Mouse (Mus musculus): ENCODE data around the gene Eftud2. TPM values are rescaled to one million over a fixed set of nuclear protein-coding genes. Genes with fewer than 3 reads are reported as not detected.

Eftud2 gene
- total and polyA plus RNA-seq, 3 experiments = 135 to 403 (median 216) TPM

- DNase-seq (ENCODE audit: extremely low read depth) = no peak
- Histone ChIP-seq H3K4me2 (ENCODE audit: insufficient read depth, low read depth, poor library complexity, severe bottlenecking) (peak overlapping the region; percentile 53), H3K79me2 (replicated peaks; ENCODE audit: control insufficient read depth, extremely low read depth, insufficient read depth, poor library complexity, severe bottlenecking) (no peaks in the 10 kb centered on the region), H3K36me3 (replicated peaks in 1 of 2; ENCODE audit: control insufficient read depth in 1 of 2, insufficient read depth in 1 of 2, low read length in 1 of 2) (no peaks in the 10 kb centered on the region), H3K9me3 (replicated peaks; ENCODE audit: low read length) (peaks cover 10% of the 10 kb centered on the region), H3K4me3 (replicated peaks in 1 of 3; ENCODE audit: low read depth in 2 of 3, low read length in 2 of 3, poor library complexity in 1 of 3) (no peak overlapping the region), H3K4me1 (ENCODE audit: control insufficient read depth in 1 of 2, insufficient read depth in 2 of 2) (no peaks in the 10 kb centered on the region), H3K9ac (ENCODE audit: insufficient read depth, low read depth) (no peak overlapping the region), H3K27me3 (replicated peaks) (peaks cover 55% of the 10 kb centered on the region), H3K27ac (ENCODE audit: insufficient read depth, low read depth) (no peak overlapping the region)
- in situ Hi-C loops (cut with MboI; ENCODE audit: low pct_ligation_motif_present, low pct_unique_long_range_greater_than_20kb, low sequenced_read_pairs) = no loop called here
- no peak for TF ChIP-seq ETS1 (conservative IDR thresholded peaks at IDR 0.05; ENCODE audit: low read depth, low read length)
- no peak for TF ChIP-seq HCFC1 (IDR thresholded peaks at IDR 0.05; ENCODE audit: low read depth, low read length)
- TF ChIP-seq POLR2AphosphoS2 (IDR thresholded peaks at IDR 0.05; ENCODE audit: low read depth, low read length) = no peak
- TF ChIP-seq MEF2A (IDR thresholded peaks at IDR 0.05; ENCODE audit: borderline replicate concordance, low read depth, low read length) = no peak
- dilution Hi-C loops (cut with MboI; ENCODE audit: extremely low pct_ligation_motif_present, extremely low pct_unique_long_range_greater_than_20kb, low sequenced_read_pairs) = no loop called here
Measured at GRCm38 (mm10) chr11:102818121-102819020, 62.4 kb downstream of the Eftud2 start.

- Histone ChIP-seq H3K36me3 (replicated peaks in 1 of 2; ENCODE audit: control insufficient read depth in 1 of 2, insufficient read depth in 1 of 2, low read length in 1 of 2) (no peaks in the 10 kb centered on the region), H3K9ac (ENCODE audit: insufficient read depth, low read depth) (no peak overlapping the region), H3K9me3 (replicated peaks; ENCODE audit: low read length) (peaks cover 10% of the 10 kb centered on the region), H3K79me2 (replicated peaks; ENCODE audit: control insufficient read depth, extremely low read depth, insufficient read depth, poor library complexity, severe bottlenecking) (no peaks in the 10 kb centered on the region), H3K4me3 (replicated peaks in 1 of 3; ENCODE audit: low read depth in 2 of 3, low read length in 2 of 3, poor library complexity in 1 of 3) (no peak overlapping the region), H3K27ac (ENCODE audit: insufficient read depth, low read depth) (no peak overlapping the region), H3K4me2 (ENCODE audit: insufficient read depth, low read depth, poor library complexity, severe bottlenecking) (no peak overlapping the region), H3K27me3 (replicated peaks) (peaks cover 38% of the 10 kb centered on the region), H3K4me1 (ENCODE audit: control insufficient read depth in 1 of 2, insufficient read depth in 2 of 2) (no peaks in the 10 kb centered on the region)
- TF ChIP-seq MYC (IDR thresholded peaks at IDR 0.05; ENCODE audit: low read depth, low read length) (no peak), CTCF (conservative IDR thresholded peaks at IDR 0.05 in 1 of 2, IDR thresholded peaks at IDR 0.05 in 1 of 2; ENCODE audit: low read depth in 2 of 2, low read length in 2 of 2) (peak in 1 of 2 experiments; percentile 34; a peak in 2 of 4 replicates)
- dilution Hi-C loops (cut with MboI; ENCODE audit: extremely low pct_ligation_motif_present, extremely low pct_unique_long_range_greater_than_20kb, low sequenced_read_pairs) (no loop called here), in situ Hi-C loops (cut with MboI; ENCODE audit: low pct_ligation_motif_present, low pct_unique_long_range_greater_than_20kb, low sequenced_read_pairs) (no loop called here)
- DNase-seq (ENCODE audit: extremely low read depth) = no peak
Measured at GRCm38 (mm10) chr11:102814881-102815280, 65.9 kb downstream of the Eftud2 start.

GRCm38 (mm10) chr11:102810721-102811485, 69.9 kb downstream of the Eftud2 start:
- Histone ChIP-seq H3K79me2 (replicated peaks; ENCODE audit: control insufficient read depth, extremely low read depth, insufficient read depth, poor library complexity, severe bottlenecking) (no peaks in the 10 kb centered on the region), H3K27ac (ENCODE audit: insufficient read depth, low read depth) (no peak overlapping the region), H3K4me3 (replicated peaks in 1 of 3; ENCODE audit: low read depth in 2 of 3, low read length in 2 of 3, poor library complexity in 1 of 3) (no peak overlapping the region), H3K9me3 (replicated peaks; ENCODE audit: low read length) (no peaks in the 10 kb centered on the region), H3K4me1 (ENCODE audit: control insufficient read depth in 1 of 2, insufficient read depth in 2 of 2) (peaks cover 0 to 7% of the 10 kb centered on the region in 2 experiments; a peak in 2 of 4 replicates), H3K36me3 (replicated peaks in 1 of 2; ENCODE audit: control insufficient read depth in 1 of 2, insufficient read depth in 1 of 2, low read length in 1 of 2) (no peaks in the 10 kb centered on the region), H3K9ac (ENCODE audit: insufficient read depth, low read depth) (no peak overlapping the region), H3K4me2 (ENCODE audit: insufficient read depth, low read depth, poor library complexity, severe bottlenecking) (no peak overlapping the region), H3K27me3 (replicated peaks) (peaks cover 13% of the 10 kb centered on the region)
- in situ Hi-C loops (cut with MboI; ENCODE audit: low pct_ligation_motif_present, low pct_unique_long_range_greater_than_20kb, low sequenced_read_pairs) (no loop called here), dilution Hi-C loops (cut with MboI; ENCODE audit: extremely low pct_ligation_motif_present, extremely low pct_unique_long_range_greater_than_20kb, low sequenced_read_pairs) (no loop called here)
- no peak for TF ChIP-seq MXI1 (IDR thresholded peaks at IDR 0.05; ENCODE audit: low read depth, low read length)
- no peak for DNase-seq (ENCODE audit: extremely low read depth)
